Mouse (Mus musculus) testis, adult 2 months (tissue): ENCODE data around the gene Ephb4.

Experiments
- CTCF ChIP-seq: fragments of 200-500 bp; IDR thresholded peaks from 2 replicates; pipeline ENCODE4 v1.5.1; 2012; ENCODE audit warnings: low read depth, mild to moderate bottlenecking, inconsistent platforms, low read length, moderate library complexity; ENCODE audit not compliant: control insufficient read depth, insufficient read depth, insufficient replicate concordance
- POLR2A ChIP-seq: fragments of 200-500 bp; IDR thresholded peaks from 2 replicates; pipeline ENCODE4 v1.6.1; 2012; ENCODE audit warnings: low read depth, mild to moderate bottlenecking, inconsistent platforms, low read length, moderate library complexity; ENCODE audit not compliant: control insufficient read depth

DNA sequence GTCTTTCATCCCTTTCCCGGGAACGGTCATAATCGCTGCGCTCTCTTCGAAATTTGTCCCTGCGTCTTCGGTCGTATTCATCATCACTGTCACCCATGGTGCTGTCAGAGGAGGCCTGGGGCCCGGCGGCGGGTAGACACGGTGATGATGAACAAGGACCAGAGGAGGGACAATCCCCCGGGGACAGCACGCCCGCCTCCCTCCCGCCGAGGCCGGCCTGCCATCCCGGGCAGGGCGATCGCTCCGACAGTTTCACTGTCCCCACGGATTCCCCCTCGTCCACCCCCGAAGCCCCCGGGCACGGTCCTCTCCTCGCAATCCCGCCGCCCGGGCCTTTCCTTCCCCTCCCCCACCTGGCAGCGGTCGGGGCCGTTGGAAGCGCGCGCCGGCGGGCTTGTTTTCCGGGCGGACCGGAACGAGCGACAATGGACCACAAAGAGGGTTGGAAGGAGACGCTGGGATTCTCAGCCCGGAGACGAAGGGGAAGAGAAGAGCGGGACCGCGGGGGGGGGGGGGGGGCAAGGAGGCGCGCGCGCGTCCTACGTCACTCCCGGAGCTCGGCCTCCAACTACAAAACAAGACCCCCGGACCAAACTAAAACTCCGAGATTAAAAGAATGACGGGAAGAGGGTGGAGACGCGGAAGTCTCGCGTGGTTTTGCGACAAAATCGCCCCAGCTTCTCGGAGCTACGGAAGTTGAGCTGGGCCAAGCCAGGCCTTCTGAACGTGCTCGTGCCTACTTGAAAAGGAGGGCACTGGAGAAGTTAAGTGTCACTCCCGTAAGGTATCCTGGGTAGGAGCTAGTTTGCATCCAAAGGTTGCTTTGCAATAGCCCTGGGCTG lies 42.6 kb upstream of the Ephb4 start, which contains the start of gene Srrt:
- TF ChIP-seq POLR2A (no peak; the same call in 1 of the 2 replicates), CTCF (no peak)
